Mouse (Mus musculus) fibroblast of lung, adult 2 months (primary cell): ENCODE data around the gene Sirpa.

Experiments
- DNase-seq: peaks from one replicate; pipeline ENCODE4 v3.0.0-alpha.2; 2011; ENCODE audit warnings: low read depth

The Sirpa gene

GRCm38 (mm10) chr2:129592459-129593140, at the start of gene Sirpa:
Sirpa (plus strand) TSS chr2:129592835.
- no peak for DNase-seq

GRCm38 (mm10) chr2:129544448-129544847, 48.2 kb upstream of the Sirpa start:
- DNase-seq = peak; percentile 36

- DNase-seq = no peak
Measured at GRCm38 (mm10) chr2:129544919-129545318, 47.7 kb upstream of the Sirpa start.

DNA sequence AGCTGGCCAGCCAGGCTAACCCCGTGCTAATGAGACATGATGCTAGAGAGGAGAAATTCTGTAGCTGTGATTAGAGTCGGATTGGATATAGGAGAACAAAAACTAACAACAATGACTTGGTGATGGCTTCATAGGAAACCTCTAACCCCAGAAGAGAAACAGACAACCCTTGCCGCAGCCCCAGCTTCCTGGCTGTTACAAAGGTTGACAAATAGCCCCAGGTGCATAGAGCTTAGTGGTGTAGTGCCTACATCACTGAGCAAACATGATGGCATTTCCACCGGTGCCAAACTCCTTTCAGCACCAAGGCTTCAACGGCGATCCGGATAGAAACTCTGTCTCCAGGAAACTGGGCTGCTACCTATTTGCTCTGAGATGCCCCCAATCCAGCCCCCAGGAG, 47.0 kb upstream of the Sirpa start:
- no peak for DNase-seq

DNA sequence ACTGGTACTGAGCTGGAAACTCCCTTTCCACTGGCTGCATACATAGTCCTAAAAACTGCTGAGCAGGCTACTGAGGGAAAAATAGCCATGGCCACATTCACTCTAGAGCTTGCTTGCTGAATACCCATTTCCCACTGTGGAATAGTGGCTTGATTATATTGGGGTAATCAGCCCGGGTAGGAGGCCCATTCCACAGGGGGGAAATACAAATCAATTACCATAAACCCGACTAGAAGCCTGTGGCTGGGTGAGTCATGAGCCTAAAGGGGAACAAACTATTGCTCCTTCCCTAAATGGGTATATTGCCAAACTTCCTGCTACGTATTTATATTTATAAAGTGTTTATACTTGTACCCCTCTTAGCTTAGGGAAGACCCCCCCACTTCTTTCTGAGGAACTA, 45.9 kb upstream of the Sirpa start:
- no peak for DNase-seq

DNA sequence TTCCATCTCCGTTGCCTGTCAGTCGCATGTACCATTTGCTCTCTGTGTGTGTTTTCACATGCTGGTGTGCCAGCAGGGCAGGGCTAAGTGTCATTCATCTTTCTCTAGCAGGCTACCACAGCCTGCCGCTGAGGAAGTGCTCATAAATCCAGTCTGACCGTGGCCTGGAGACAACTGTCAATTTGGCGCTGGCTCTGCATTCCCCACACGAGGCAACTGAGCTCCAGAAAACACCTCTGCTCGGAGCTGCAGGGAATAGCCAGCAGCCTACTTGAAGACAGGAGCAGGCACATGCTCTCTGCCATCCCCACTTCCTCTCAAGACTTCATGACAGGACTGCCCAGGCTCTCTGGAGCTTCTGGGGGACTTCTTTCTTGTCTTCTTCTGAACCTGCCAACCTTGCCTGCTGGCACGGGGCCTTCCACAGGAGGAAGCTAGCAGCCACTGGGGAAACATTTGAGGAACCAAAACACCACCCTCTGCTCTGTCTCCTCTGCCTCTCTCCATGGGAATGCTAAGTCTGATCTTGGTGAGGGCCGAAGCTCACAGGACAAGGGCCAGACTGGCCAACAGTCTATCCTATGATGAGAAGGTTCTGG, 43.0 kb upstream of the Sirpa start:
- no peak for DNase-seq

GRCm38 (mm10) chr2:129550781-129551180, 41.9 kb upstream of the Sirpa start:
- DNase-seq = no peak

- no peak for DNase-seq
Measured at GRCm38 (mm10) chr2:129556081-129556480, 36.6 kb upstream of the Sirpa start.

- DNase-seq = peak; percentile 21
Measured at GRCm38 (mm10) chr2:129558008-129558874, 34.4 kb upstream of the Sirpa start.

GRCm38 (mm10) chr2:129558875-129559219, 33.8 kb upstream of the Sirpa start:
- no peak for DNase-seq

DNA sequence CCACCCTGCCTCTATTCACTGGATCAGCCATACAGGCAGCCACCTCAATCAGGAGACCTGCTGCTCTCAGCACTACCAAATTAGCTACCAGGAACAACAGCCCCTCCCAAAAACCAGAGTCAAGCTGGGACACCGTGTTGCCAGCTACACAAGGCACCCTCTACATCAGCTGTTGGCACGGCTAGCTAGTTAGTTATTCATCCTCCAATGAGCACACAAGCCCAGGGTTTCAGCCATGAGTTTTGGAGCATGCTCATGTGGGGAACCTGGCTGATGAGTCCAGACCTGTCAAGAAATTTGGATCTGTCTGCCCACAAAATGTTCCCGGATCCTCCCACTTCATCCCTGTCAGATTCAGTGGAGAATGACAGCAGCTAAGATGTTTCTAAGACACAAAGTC, 30.8 kb upstream of the Sirpa start:
- DNase-seq = no peak

GRCm38 (mm10) chr2:129563944-129564709, 28.5 kb upstream of the Sirpa start:
- DNase-seq = no peak

GRCm38 (mm10) chr2:129569120-129569519, 23.5 kb upstream of the Sirpa start:
- no peak for DNase-seq

DNA sequence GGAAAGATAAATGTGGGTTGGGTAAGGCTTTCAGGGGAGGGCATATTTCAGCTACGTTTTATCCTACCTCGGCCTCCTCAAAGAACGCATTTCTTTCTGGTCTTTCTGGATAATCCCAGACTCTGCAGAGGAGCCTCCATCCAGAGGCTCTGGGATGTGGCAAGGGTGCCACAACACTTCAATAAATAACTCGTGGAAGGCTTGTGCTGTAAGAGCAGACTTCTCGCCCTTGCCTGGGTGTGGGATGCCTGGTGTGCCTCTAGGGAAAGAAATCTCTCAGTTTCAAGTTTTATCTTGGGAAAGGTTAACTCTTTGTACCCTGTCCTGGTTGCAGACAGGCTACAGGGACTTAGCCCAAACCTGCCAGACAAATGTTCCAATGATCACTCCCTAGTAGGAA, 23.1 kb upstream of the Sirpa start:
- DNase-seq = no peak

GRCm38 (mm10) chr2:129573701-129574273, 18.8 kb upstream of the Sirpa start:
- DNase-seq = no peak

- no peak for DNase-seq
Measured at GRCm38 (mm10) chr2:129574395-129575046, 18.1 kb upstream of the Sirpa start.

DNA sequence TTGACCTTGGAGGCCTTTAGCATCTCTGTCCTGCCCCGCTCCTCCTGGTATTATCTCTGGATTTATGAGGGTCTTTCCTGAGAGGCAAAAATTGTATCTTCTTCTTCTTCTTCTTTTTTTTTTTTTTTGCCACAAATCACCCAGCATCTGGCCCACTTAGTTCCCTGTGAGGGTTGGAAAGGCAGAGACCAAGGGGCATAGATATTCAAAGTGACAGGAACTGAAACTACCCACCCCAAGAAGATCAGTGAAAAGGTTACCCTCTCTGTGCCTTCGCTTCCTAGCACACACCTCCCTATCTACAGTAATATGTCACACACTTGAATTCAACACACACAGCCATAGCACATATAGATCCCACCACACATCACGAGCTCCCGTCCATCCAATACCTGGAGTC, 17.5 kb upstream of the Sirpa start:
- no peak for DNase-seq

DNA sequence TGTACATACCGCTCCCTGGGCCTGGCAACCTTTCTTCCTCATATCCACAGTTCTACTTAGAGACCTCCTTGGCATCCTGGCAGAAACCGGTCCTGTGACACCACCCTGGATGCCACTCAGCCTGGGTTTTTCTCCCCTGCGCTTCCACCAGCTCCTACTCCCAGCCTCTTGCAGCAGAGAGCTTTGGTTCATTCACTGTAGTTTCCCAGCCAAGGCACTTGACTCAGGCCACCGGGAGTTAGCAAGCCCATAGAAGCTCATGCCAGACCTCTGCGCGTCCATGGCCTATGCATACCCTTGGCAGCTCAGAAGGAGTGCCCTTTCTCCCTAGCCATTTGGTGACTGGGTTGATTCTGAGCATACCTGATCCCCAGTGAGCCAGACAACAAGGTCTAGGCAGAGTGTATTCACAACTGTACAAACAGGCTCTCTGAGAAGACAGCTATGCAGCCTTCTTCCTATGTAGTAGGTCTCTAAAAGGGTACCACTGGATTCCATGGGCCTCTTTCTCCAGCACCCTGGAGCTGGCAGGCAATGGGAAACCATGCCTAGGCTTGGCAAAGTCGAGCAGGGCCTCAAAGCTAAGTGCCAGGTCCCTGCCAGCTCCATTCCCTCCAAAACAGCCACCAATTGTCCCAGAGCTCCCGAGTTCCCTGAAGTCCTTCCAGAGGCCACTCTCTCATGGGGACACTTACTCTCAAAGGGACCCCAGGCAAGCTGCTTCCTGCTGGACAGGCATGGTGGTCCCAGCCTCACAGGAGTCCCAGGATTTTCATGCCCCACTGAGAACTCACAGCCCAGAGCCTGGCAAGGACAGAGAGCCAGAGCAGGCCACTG, 15.8 kb upstream of the Sirpa start:
- no peak for DNase-seq

GRCm38 (mm10) chr2:129580656-129581055, 12.0 kb upstream of the Sirpa start:
- no peak for DNase-seq

DNA sequence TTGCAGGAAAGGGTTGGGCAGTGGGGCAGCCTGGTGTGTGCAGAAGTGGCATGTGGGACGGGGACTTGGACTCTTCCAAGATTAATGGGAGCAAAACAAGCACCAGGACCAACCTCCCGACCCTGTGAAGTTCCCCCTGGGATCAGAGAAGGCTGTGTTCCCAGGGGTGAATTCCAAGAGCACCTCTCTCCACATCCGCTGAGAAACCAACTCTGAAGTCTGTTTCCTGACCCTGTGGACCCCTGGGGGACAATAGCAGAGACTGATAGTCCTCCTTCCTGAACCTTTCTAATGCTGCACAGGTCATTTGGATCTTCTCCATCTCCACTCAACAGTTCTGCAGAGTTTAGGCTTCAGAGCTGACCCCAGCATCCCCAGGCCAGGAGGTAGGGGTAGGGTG, 10.8 kb upstream of the Sirpa start:
- no peak for DNase-seq

- DNase-seq = no peak
Measured at GRCm38 (mm10) chr2:129582261-129582660, 10.4 kb upstream of the Sirpa start.
